Mouse (Mus musculus) stomach, embryonic 15.5 days (tissue): Measurements from ENCODE around the gene Rwdd2a. TPM values are rescaled to one million over a fixed set of nuclear protein-coding genes. Genes with fewer than 3 reads are reported as not detected.

Experiments used
- ATAC-seq: fragments of 200-750 bp; cut with Nextera tagmentation; 2 replicates; pipeline ENCODE4 v1.8.0; 2017; ENCODE audit warnings: low read depth, moderate number of reproducible peaks, moderate TSS enrichment; ENCODE audit not compliant: insufficient read depth, low FRiP score
- H3K27ac ChIP-seq: fragments of 300-500 bp; sonication (generic); 2 replicates; pipeline ENCODE4 v1.5.1; 2015; ENCODE audit warnings: mild to moderate bottlenecking, inconsistent platforms
- H3K27me3 ChIP-seq: fragments of 300-500 bp; sonication (generic); replicated peaks from 2 replicates; pipeline ENCODE4 v1.6.1; 2015; ENCODE audit warnings: inconsistent platforms
- H3K36me3 ChIP-seq: fragments of 300-500 bp; sonication (generic); 2 replicates; pipeline ENCODE4 v1.6.1; 2015; ENCODE audit warnings: inconsistent platforms
- H3K4me1 ChIP-seq: fragments of 300-500 bp; sonication (generic); 2 replicates; pipeline ENCODE4 v1.6.1; 2015; ENCODE audit warnings: inconsistent platforms
- H3K4me2 ChIP-seq: fragments of 300-500 bp; sonication (generic); 2 replicates; pipeline ENCODE4 v1.6.1; 2015; ENCODE audit warnings: mild to moderate bottlenecking, inconsistent platforms
- H3K4me3 ChIP-seq: fragments of 300-500 bp; sonication (generic); replicated peaks from 2 replicates; pipeline ENCODE4 v1.5.1; 2015; ENCODE audit warnings: inconsistent platforms
- H3K9ac ChIP-seq: fragments of 300-500 bp; sonication (generic); 2 replicates; pipeline ENCODE4 v1.6.1; 2015; ENCODE audit warnings: inconsistent platforms
- H3K9me3 ChIP-seq: fragments of 300-500 bp; sonication (generic); 2 replicates; pipeline ENCODE4 v1.6.1; 2016; ENCODE audit warnings: inconsistent platforms
- WGBS: fragments of 180-500 bp; shearing (Covaris S2); methylation state at CpG from one replicate; pipeline ENCODE4 v1.1.7; 2015; 5-methylcytosine and 5-hydroxymethylcytosine counted together
- polyA plus RNA-seq: library from polyadenylated mRNA; unstranded; fragments of >200 nt; fragmentation: Nextera tagmentation; extraction: Ambion mirVana; gene quantifications from 2 replicates; pipeline ENCODE4 v1.2.1, GENCODE M21; 2015

Rwdd2a gene
- polyA plus RNA-seq = 2.4 and 2.7 TPM in 2 replicates

DNA sequence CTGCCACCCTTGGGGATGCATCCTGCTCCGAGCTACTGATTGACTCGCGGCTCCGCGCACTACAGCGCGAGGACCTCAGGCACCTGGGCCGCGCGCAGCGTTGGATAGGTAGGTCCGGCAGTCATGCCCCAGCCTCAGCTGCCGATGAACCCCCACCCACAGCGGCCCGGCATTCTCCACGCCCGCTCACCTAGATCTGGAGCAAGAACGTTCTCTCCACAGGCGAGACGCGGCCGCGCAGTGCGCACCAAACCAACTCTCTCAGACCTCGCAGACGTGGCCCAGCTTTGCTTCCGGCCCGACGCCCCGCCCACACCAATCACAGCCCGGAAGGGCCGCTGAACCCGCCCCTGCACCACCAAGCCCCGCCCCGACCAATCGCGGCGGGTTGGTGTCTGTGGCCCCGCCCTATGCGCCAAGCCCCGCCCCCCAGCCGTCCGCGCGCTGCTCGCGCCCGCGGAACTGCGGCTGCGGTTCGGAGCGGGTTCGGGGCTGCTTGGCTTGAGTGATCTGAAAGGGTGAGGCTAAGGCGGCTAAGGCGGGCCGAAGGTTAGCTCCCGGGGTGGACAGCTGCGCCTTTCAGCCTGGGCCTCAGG is at the start of gene Rwdd2a, which contains the start of gene Pgm3:
TSS of gene Rwdd2a (plus strand) at position 452 of the 596 bp plus-strand sequence.
TSS of gene Pgm3 (minus strand) at position 303 of the 596 bp plus-strand sequence.
- WGBS = under 1% methylated on average over 59 of the region's 59 CpGs

GRCm38 (mm10) chr9:86522335-86522734 is 49.5 kb upstream of the Rwdd2a start:
- Histone ChIP-seq H3K9ac (no peak overlapping the region), H3K27me3 (no peaks in the 10 kb centered on the region), H3K27ac (no peak overlapping the region), H3K4me1 (no peaks in the 10 kb centered on the region), H3K4me2 (no peak overlapping the region), H3K9me3 (no peaks in the 10 kb centered on the region), H3K36me3 (peaks cover 22% of the 10 kb centered on the region), H3K4me3 (no peak overlapping the region)
- no peak for ATAC-seq

More for the DNA sequence above, at the start of gene Rwdd2a, which contains the start of gene Pgm3:
- Histone ChIP-seq H3K9ac (peak within 1 kb of the TSS; percentile 70), H3K9me3 (no peaks in the 10 kb centered on the region), H3K4me2 (peak within 1 kb of the TSS; percentile 92), H3K27ac (peak within 1 kb of the TSS; percentile 89), H3K4me3 (peak within 1 kb of the TSS; percentile 84), H3K4me1 (peaks cover 3% of the 10 kb centered on the region; the same call in 1 of the 2 replicates), H3K27me3 (no peaks in the 10 kb centered on the region), H3K36me3 (peaks cover 4% of the 10 kb centered on the region)
- peak; percentile 97 for ATAC-seq

DNA sequence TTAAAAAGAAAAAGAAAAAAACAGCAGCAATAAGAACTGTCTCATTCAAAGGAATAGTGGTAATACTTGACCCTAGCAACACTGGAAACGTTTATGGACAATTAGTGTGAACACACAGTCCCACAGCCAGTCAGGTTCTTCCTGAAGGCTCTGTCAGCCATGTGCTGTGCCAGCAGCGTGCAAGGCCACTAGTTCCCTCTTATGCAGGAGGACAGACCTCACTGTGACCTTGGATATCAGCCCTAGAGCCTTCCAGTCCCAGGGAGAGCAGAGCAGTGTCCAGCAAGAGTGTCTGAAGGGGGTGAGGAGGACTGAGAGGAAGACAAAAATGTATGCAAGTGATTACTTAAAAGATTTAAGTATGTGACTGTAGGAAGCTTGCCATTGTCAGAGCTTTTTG is 46.2 kb upstream of the Rwdd2a start:
- Histone ChIP-seq H3K9me3 (no peaks in the 10 kb centered on the region), H3K4me2 (no peak overlapping the region), H3K36me3 (peaks cover 15% of the 10 kb centered on the region), H3K27ac (no peak overlapping the region), H3K4me1 (no peaks in the 10 kb centered on the region), H3K4me3 (no peak overlapping the region), H3K9ac (no peak overlapping the region), H3K27me3 (no peaks in the 10 kb centered on the region)
- WGBS = 58% methylated on average over 2 of the region's 2 CpGs
- no peak for ATAC-seq

DNA sequence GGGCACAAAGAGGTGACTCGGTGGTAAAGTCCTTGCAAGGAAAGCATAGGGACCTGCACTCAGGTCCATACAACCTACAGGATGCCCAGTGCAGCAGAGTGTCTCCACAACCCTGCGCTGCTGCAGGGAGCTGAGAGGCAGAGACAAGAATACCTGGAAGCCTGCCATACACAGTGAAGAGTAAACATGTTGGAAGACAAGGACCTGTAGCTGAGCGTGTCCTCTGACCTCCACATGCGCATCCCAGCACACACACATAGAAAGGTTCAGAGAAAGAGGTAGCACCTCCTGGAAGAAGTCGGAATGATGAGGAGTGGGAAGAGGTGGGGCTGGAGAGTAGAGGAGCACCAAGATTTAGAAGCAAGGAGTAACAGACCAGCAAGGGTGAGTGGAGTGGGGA is 37.7 kb upstream of the Rwdd2a start:
- 0 out of 2 replicates have a peak, but pooled peaks cover 2% of the 10 kb centered on the region for H3K36me3 ChIP-seq
- no peaks in the 10 kb centered on the region for H3K4me1 ChIP-seq
- H3K4me3 ChIP-seq = no peak overlapping the region
- no peak overlapping the region for H3K4me2 ChIP-seq
- no peaks in the 10 kb centered on the region for H3K27me3 ChIP-seq
- ATAC-seq = no peak
- no peak overlapping the region for H3K27ac ChIP-seq
- 86% methylated on average over 5 of the region's 5 CpGs for WGBS
- H3K9ac ChIP-seq = no peak overlapping the region
- H3K9me3 ChIP-seq = no peaks in the 10 kb centered on the region

DNA sequence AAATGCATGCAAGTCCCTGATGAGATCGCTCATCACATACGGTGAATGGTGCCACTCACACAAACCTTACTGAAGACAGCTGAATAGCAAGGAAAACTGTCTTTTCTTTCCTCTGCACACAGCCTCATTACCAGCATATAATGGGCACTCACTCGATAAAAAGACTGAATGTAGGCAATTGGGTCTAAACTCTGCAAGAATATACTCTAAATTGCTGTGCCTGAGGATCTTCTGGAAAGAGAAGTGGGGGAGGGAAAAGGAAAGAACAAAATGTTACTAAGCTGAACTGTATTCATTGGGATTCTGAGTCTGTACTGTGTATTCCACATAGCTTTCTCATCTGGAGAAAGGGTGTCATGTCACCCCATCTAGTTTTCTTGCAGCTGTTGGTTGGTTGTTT is 28.3 kb upstream of the Rwdd2a start:
- whole genome bisulfite sequencing = 93% methylated on average over 3 of the region's 3 CpGs
- Histone ChIP-seq H3K27me3 (no peaks in the 10 kb centered on the region), H3K27ac (no peak overlapping the region), H3K4me2 (no peak overlapping the region), H3K4me3 (no peak overlapping the region), H3K9me3 (no peaks in the 10 kb centered on the region), H3K9ac (no peak overlapping the region), H3K4me1 (no peaks in the 10 kb centered on the region), H3K36me3 (peaks cover 13% of the 10 kb centered on the region)
- no peak for ATAC-seq

GRCm38 (mm10) chr9:86544559-86544958 is 27.2 kb upstream of the Rwdd2a start:
- Histone ChIP-seq H3K4me3 (no peak overlapping the region), H3K9me3 (no peaks in the 10 kb centered on the region), H3K4me1 (no peaks in the 10 kb centered on the region), H3K27ac (no peak overlapping the region), H3K36me3 (peaks cover 13% of the 10 kb centered on the region), H3K27me3 (no peaks in the 10 kb centered on the region), H3K4me2 (no peak overlapping the region), H3K9ac (no peak overlapping the region)
- no peak for ATAC-seq
- 80% methylated on average over 1 of the region's 1 CpGs for WGBS

GRCm38 (mm10) chr9:86549637-86550162 is 22.1 kb upstream of the Rwdd2a start:
- 84% methylated on average over 5 of the region's 5 CpGs for WGBS
- Histone ChIP-seq H3K36me3 (peaks cover 24% of the 10 kb centered on the region), H3K4me2 (no peak overlapping the region)

GRCm38 (mm10) chr9:86550717-86551116 is 21.1 kb upstream of the Rwdd2a start:
- Histone ChIP-seq H3K4me1 (no peaks in the 10 kb centered on the region), H3K4me3 (no peak overlapping the region), H3K36me3 (peaks cover 27% of the 10 kb centered on the region), H3K27me3 (no peaks in the 10 kb centered on the region), H3K9me3 (no peaks in the 10 kb centered on the region), H3K9ac (no peak overlapping the region), H3K4me2 (no peak overlapping the region), H3K27ac (no peak overlapping the region)
- WGBS = 90% methylated on average over 3 of the region's 3 CpGs
- ATAC-seq = no peak

More at GRCm38 (mm10) chr9:86549637-86550162, 22.1 kb upstream of the Rwdd2a start:
- Histone ChIP-seq H3K9ac (no peak overlapping the region), H3K4me3 (no peak overlapping the region), H3K9me3 (no peaks in the 10 kb centered on the region), H3K27me3 (no peaks in the 10 kb centered on the region), H3K4me1 (no peaks in the 10 kb centered on the region), H3K27ac (no peak overlapping the region)
- no peak for ATAC-seq

GRCm38 (mm10) chr9:86553886-86554285 is 17.9 kb upstream of the Rwdd2a start:
- Histone ChIP-seq H3K9ac (no peak overlapping the region), H3K4me3 (no peak overlapping the region), H3K9me3 (no peaks in the 10 kb centered on the region), H3K4me2 (no peak overlapping the region), H3K36me3 (peaks cover 39% of the 10 kb centered on the region), H3K4me1 (no peaks in the 10 kb centered on the region), H3K27me3 (no peaks in the 10 kb centered on the region), H3K27ac (no peak overlapping the region)
- 79% methylated on average over 9 of the region's 9 CpGs for WGBS
- no peak for ATAC-seq

- H3K27ac ChIP-seq = no peak overlapping the region
- ATAC-seq = no peak
- no peaks in the 10 kb centered on the region for H3K4me1 ChIP-seq
- H3K4me3 ChIP-seq = no peak overlapping the region
- H3K36me3 ChIP-seq = peaks cover 38% of the 10 kb centered on the region
- no peaks in the 10 kb centered on the region for H3K27me3 ChIP-seq
- H3K9ac ChIP-seq = no peak overlapping the region
- no peak overlapping the region for H3K4me2 ChIP-seq
- H3K9me3 ChIP-seq = no peaks in the 10 kb centered on the region
- WGBS = 92% methylated on average over 4 of the region's 4 CpGs
Observed at GRCm38 (mm10) chr9:86554641-86555040, 17.1 kb upstream of the Rwdd2a start.

DNA sequence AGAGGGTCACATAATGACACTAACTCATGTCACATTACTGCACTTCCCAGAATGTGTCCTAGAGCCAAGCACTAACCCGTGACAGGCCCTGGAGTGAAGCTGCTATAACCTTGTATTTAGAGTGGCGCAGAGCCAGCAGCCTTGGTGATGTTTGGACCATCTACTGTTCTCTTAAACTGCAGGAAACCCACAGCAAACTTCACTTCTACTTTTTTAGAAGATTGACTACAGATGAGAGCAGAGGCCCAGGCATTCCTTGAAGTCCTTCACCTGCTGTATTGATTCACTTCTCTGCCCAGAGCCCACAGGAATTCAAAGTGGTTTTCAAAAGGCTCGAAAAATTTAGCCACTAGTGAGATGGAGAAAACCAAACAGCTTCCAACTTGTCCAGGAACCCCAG is 11.2 kb upstream of the Rwdd2a start:
- no peak overlapping the region for H3K4me3 ChIP-seq
- no peak overlapping the region for H3K4me2 ChIP-seq
- no peaks in the 10 kb centered on the region for H3K9me3 ChIP-seq
- WGBS = 86% methylated on average over 3 of the region's 3 CpGs
- H3K27me3 ChIP-seq = no peaks in the 10 kb centered on the region
- no peaks in the 10 kb centered on the region for H3K4me1 ChIP-seq
- no peak overlapping the region for H3K9ac ChIP-seq
- ATAC-seq = no peak
- peaks cover 41% of the 10 kb centered on the region for H3K36me3 ChIP-seq
- no peak overlapping the region for H3K27ac ChIP-seq

GRCm38 (mm10) chr9:86569314-86569910 is 2.4 kb upstream of the Rwdd2a start:
- peaks cover 14% of the 10 kb centered on the region for H3K36me3 ChIP-seq
- H3K9me3 ChIP-seq = no peaks in the 10 kb centered on the region
- H3K4me2 ChIP-seq = no peak overlapping the region
- H3K4me1 ChIP-seq = peaks cover 3% of the 10 kb centered on the region; the same call in 1 of the 2 replicates
- H3K27ac ChIP-seq = no peak overlapping the region
- 73% methylated on average over 3 of the region's 3 CpGs for WGBS
- H3K9ac ChIP-seq = no peak overlapping the region
- no peak for ATAC-seq
- H3K4me3 ChIP-seq = no peak overlapping the region
- H3K27me3 ChIP-seq = no peaks in the 10 kb centered on the region
